Mouse (Mus musculus) embryonic facial prominence, embryonic 13.5 days (tissue): Measurements from ENCODE around the gene Rab37. TPM values are rescaled to one million over a fixed set of nuclear protein-coding genes. Genes with fewer than 3 reads are reported as not detected.

Experiments
- ATAC-seq: fragments of 200-750 bp; cut with Nextera tagmentation; 2 replicates; pipeline ENCODE4 v1.8.0; 2017; ENCODE audit warnings: low read depth; ENCODE audit not compliant: insufficient number of reproducible peaks, insufficient read depth, low FRiP score, low TSS enrichment
- H3K27ac ChIP-seq: fragments of 300-500 bp; sonication (generic); 2 replicates; pipeline ENCODE4 v1.5.1; 2015; ENCODE audit warnings: moderate library complexity, mild to moderate bottlenecking, inconsistent platforms
- H3K27me3 ChIP-seq: fragments of 300-500 bp; sonication (generic); 2 replicates; pipeline ENCODE4 v1.6.1; 2015; ENCODE audit warnings: mild to moderate bottlenecking, inconsistent platforms
- H3K36me3 ChIP-seq: fragments of 300-500 bp; sonication (generic); 2 replicates; pipeline ENCODE4 v1.6.1; 2015; ENCODE audit warnings: mild to moderate bottlenecking, inconsistent platforms
- H3K4me1 ChIP-seq: fragments of 300-500 bp; sonication (generic); 2 replicates; pipeline ENCODE4 v1.6.1; 2015; ENCODE audit warnings: inconsistent platforms
- H3K4me2 ChIP-seq: fragments of 300-500 bp; sonication (generic); 2 replicates; pipeline ENCODE4 v1.6.1; 2015; ENCODE audit warnings: moderate library complexity, mild to moderate bottlenecking, inconsistent platforms
- H3K4me3 ChIP-seq: fragments of 300-500 bp; sonication (generic); 2 replicates; pipeline ENCODE4 v1.5.1; 2015; ENCODE audit warnings: mild to moderate bottlenecking, inconsistent platforms
- H3K9ac ChIP-seq: fragments of 300-500 bp; sonication (generic); 2 replicates; pipeline ENCODE4 v1.6.1; 2015; ENCODE audit warnings: mild to moderate bottlenecking, inconsistent platforms
- H3K9me3 ChIP-seq: fragments of 300-500 bp; sonication (generic); 2 replicates; pipeline ENCODE4 v1.6.1; 2016; ENCODE audit warnings: inconsistent platforms
- WGBS: fragments of 180-500 bp; shearing (Covaris S2); methylation state at CpG from one replicate; pipeline ENCODE4 v1.1.7; 2015; ENCODE audit warnings: mixed read lengths; 5-methylcytosine and 5-hydroxymethylcytosine counted together
- polyA plus RNA-seq: library from polyadenylated mRNA; unstranded; fragments of >200 nt; fragmentation: Nextera tagmentation; extraction: Ambion mirVana; gene quantifications from 2 replicates; pipeline ENCODE4 v1.2.1, GENCODE M21; 2015

The Rab37 gene
- polyA plus RNA-seq, 1 experiment from 2014 or later: 0.98 TPM

DNA sequence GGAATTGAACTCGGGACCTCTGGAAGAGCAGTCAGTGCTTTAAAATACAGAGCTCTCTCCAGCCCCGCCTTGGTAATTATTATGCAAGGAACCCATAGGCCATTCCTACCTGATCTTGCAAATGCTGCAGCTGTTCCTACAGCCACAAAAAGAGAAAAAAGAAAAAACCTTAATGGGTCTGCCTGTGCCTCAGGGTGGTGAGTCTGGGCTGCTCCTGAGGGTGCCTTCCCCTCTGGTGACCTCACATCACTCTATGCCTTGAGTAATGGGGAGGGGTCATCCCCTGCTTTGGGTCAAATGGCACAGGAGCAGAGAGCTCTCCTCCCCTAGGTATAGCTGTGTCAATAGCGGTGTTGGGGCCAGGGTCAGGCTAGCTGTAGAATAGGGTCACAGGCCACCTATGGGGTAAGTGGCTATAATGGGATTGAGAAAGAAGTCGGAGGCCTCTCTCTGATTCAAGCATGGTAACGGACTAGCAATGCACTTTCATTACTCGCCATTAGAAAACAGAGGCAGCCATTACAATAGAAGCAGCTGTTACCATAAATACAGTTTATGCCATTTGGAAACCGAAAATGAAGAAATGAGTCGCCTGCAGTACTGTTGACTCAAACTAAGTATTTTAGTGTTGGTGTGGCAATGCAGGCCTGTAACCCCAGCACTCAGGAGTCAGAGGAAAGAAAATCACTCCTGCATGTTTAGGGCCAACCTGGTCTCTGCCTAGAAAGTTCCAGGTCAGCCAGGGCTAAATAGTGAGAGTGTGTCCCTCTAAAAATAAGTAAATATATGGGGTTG is 13.7 kb downstream of the Rab37 start:
- no peaks in the 10 kb centered on the region for H3K36me3 ChIP-seq
- H3K9me3 ChIP-seq: no peaks in the 10 kb centered on the region
- 57% methylated on average over 8 of the region's 8 CpGs for WGBS
- no peak overlapping the region for H3K27ac ChIP-seq
- H3K27me3 ChIP-seq: peaks cover 15% of the 10 kb centered on the region
- H3K9ac ChIP-seq: no peak overlapping the region
- no peak overlapping the region for H3K4me2 ChIP-seq
- ATAC-seq: no peak
- no peak overlapping the region for H3K4me3 ChIP-seq
- peaks cover 21% of the 10 kb centered on the region for H3K4me1 ChIP-seq

DNA sequence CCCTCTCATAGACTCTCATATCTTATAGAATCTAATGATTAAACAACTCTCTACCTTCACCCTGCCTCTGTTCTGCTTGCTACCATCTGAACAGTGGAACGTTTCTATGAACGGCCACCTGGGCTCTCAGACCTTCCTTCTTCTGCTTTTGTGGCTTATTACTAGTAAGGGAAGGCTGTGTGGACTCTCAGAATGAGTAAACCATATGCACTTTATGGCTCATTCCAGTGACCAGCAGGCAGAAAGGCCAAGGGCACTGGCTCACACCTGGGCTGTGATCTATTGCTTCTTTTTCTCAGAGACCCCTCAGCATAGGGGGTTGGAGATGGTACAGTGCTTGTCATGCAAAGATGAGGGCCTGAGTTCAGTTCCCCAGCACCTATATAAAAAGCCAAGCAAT is 15.4 kb downstream of the Rab37 start:
- peaks cover 10% of the 10 kb centered on the region for H3K27me3 ChIP-seq
- no peak overlapping the region for H3K9ac ChIP-seq
- 85% methylated on average over 2 of the region's 2 CpGs for WGBS
- peaks cover 12% of the 10 kb centered on the region for H3K4me1 ChIP-seq
- no peak overlapping the region for H3K27ac ChIP-seq
- no peaks in the 10 kb centered on the region for H3K36me3 ChIP-seq
- no peaks in the 10 kb centered on the region for H3K9me3 ChIP-seq
- no peak overlapping the region for H3K4me3 ChIP-seq
- no peak overlapping the region for H3K4me2 ChIP-seq
- ATAC-seq: no peak

DNA sequence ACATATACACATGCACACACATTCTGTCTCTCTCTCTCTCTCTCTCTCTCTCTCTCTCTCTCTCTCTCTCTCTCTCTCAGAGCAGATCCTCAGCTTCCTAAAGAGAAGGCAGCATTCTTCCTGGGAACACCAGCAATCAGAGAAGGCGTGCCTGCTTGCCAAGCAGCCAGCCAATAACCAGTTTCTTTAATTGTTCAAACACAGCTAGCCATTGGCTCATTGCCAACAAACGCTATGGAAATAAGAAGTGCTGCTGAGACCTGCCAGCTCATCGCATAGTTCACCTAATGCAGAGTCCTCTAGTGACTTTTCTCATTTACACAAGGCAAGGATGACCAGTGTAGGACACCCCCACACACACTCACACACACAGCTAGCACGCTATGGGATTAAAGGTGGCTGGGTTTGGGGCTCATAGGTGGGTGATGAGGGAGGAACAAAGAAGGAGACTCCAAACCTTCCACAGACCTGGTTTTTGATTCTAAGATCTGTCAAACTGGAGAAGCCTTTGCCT is 16.2 kb downstream of the Rab37 start:
- Histone ChIP-seq H3K9me3 (no peaks in the 10 kb centered on the region), H3K27ac (no peak overlapping the region), H3K4me2 (no peak overlapping the region), H3K9ac (no peak overlapping the region), H3K27me3 (peaks cover 8% of the 10 kb centered on the region; the same call in 1 of the 2 replicates), H3K4me3 (no peak overlapping the region), H3K4me1 (peaks cover 18% of the 10 kb centered on the region), H3K36me3 (no peaks in the 10 kb centered on the region)
- 50% methylated on average over 4 of the region's 4 CpGs for WGBS
- no peak for ATAC-seq

DNA sequence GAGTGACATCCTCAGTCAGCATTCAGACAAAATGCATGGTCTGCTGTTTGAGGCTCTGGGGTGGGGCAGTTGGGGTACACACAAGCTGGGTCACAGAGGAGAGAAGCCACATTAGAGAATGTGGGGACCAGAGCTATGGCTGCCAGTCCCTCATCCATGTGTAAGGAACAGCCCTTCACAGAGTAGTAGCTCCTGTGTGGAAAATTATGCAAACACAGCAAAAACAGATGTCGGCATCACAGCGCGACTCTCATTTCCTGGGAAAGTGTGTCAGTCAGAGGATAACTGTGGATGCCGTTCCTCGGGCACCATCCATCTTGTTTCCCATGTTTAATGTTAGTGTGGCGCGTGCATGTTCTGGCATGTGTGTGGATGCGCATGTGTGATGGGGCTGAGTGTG is 16.9 kb downstream of the Rab37 start:
- Histone ChIP-seq H3K4me1 (peaks cover 20% of the 10 kb centered on the region), H3K27ac (no peak overlapping the region), H3K9me3 (no peaks in the 10 kb centered on the region), H3K27me3 (0 out of 2 replicates have a peak, but pooled peaks cover 6% of the 10 kb centered on the region), H3K4me3 (no peak overlapping the region), H3K9ac (no peak overlapping the region), H3K4me2 (no peak overlapping the region), H3K36me3 (no peaks in the 10 kb centered on the region)
- 74% methylated on average over 8 of the region's 8 CpGs for WGBS
- ATAC-seq: no peak

DNA sequence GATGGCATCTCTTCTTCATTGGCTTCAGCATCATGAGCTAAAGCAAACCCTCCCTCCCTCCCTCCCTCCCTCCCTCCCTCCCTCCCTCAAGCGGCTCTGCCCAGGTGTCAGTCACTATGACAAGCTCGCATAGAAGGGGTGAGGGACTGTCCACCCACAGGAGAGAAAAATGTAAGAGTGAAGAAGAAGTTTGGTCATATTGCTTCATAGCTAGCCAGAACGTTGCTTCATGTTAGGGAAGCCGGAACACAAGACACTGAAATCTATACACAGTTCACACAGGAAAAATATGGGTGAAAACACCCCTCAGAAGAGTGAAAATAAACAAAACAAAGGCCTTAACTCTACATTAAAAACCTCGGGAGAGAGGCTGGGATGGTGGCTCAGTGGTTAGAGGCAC is 19.0 kb downstream of the Rab37 start:
- H3K36me3 ChIP-seq: no peaks in the 10 kb centered on the region
- no peak overlapping the region for H3K4me3 ChIP-seq
- no peak overlapping the region for H3K27ac ChIP-seq
- H3K4me2 ChIP-seq: no peak overlapping the region
- no peaks in the 10 kb centered on the region for H3K9me3 ChIP-seq
- H3K4me1 ChIP-seq: peaks cover 20% of the 10 kb centered on the region
- ATAC-seq: no peak
- 75% methylated on average over 4 of the region's 5 CpGs for WGBS
- 0 out of 2 replicates have a peak, but pooled peaks cover 6% of the 10 kb centered on the region for H3K27me3 ChIP-seq
- H3K9ac ChIP-seq: no peak overlapping the region

DNA sequence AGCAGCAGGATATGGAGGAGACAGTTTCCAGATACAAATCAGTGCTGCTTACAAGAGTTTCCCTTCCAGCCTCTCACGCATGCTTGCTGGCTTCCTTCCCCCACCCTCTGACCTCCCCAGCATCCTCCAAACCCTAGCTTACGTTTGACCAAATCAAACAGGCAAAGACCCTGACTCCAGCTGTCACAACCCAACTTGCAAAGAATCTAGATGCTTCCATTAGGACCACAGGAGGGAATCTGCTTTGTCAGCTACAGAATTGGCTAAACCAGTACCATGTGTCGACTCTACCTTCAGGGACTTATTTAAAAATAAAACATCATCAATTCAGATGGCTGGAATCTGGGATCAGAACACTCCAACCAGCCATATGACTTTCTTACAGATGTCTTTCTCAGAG is 21.0 kb downstream of the Rab37 start:
- Histone ChIP-seq H3K27me3 (0 out of 2 replicates have a peak, but pooled peaks cover 6% of the 10 kb centered on the region), H3K36me3 (no peaks in the 10 kb centered on the region), H3K27ac (no peak overlapping the region), H3K9me3 (no peaks in the 10 kb centered on the region), H3K4me3 (no peak overlapping the region), H3K4me1 (peaks cover 20% of the 10 kb centered on the region), H3K4me2 (no peak overlapping the region), H3K9ac (no peak overlapping the region)
- ATAC-seq: no peak
- 20% methylated on average over 3 of the region's 3 CpGs for WGBS

DNA sequence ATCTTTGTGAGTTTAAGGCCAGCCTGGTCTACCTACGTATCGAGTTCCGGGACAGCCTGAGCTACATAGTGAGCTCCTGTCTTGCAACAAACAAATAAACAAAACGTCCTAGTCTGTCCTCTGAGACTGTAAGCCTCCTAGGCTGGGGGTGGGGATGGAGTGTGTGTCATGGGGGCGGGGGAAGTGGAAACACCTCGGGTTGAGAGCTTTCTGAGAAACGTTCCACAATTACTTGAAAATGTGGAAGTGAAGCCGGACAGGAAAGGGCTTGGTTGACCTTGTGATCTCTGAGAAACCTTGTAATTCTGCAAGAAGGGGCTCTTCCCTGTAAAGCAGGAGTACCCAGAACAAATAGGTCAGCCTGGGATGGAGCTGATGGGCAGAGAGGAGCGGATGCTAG is 28.2 kb downstream of the Rab37 start:
- WGBS: 57% methylated on average over 9 of the region's 9 CpGs
- no peak for ATAC-seq
- H3K4me3 ChIP-seq: no peak overlapping the region
- no peak overlapping the region for H3K9ac ChIP-seq
- no peaks in the 10 kb centered on the region for H3K36me3 ChIP-seq
- H3K9me3 ChIP-seq: no peaks in the 10 kb centered on the region
- H3K27me3 ChIP-seq: no peaks in the 10 kb centered on the region
- H3K4me1 ChIP-seq: no peaks in the 10 kb centered on the region
- H3K27ac ChIP-seq: no peak overlapping the region
- no peak overlapping the region for H3K4me2 ChIP-seq

DNA sequence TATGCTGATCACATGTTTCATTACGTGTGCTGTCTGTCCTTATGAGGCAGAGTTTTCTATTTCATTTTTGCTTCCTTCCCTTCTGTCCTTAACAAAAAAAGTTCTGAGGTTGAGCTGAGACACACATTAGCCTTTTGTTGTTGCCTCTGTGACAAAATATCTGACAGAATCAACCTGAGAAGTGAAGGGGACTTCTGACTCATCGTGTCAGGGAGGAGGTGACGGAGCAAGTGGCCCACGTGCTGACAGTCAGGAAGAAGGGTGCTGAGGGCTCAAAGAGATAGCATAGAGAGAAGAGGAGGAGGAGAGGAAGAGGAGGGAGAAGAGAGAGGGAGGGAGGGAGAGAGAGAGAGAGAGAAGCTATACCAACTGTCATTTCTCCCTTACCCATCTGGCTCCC is 37.3 kb downstream of the Rab37 start:
- Histone ChIP-seq H3K27ac (no peak overlapping the region), H3K4me3 (no peak overlapping the region)

DNA sequence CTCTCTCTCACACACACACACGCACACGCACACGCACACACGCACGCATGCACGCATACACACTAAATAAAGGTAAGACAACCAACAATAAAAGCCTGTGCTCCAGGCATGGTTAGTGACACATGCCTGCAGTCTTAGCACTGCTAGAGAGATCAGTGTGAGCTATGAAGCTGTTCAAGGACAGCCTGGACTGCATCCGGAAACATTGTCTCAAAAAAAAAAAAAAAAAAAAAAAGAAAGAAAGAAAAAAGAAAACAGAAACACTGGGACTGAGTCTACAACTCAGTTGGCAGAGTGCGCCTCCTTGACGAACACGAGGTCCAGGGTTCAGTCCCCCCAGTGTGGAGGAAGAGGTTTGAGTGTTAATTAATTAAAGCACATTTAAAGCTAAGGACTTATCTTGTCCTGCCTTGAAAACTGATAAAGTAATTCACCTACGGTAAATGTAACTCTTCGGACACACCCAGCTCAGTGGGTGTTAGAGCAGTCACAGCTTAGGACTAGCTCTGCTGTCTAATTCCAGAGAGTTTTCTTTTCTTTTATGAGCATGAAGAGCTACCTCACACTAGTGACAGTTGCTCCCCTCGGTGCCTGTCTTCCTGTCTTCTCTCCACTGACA is 38.4 kb downstream of the Rab37 start:
- no peak for ATAC-seq
- no peak overlapping the region for H3K4me2 ChIP-seq
- no peaks in the 10 kb centered on the region for H3K9me3 ChIP-seq
- no peaks in the 10 kb centered on the region for H3K36me3 ChIP-seq
- H3K4me1 ChIP-seq: no peaks in the 10 kb centered on the region
- H3K9ac ChIP-seq: no peak overlapping the region
- H3K4me3 ChIP-seq: no peak overlapping the region
- WGBS: 91% methylated on average over 13 of the region's 13 CpGs
- no peaks in the 10 kb centered on the region for H3K27me3 ChIP-seq
- no peak overlapping the region for H3K27ac ChIP-seq

More for the DNA sequence above, 37.3 kb downstream of the Rab37 start:
- no peaks in the 10 kb centered on the region for H3K27me3 ChIP-seq
- no peaks in the 10 kb centered on the region for H3K4me1 ChIP-seq
- no peak overlapping the region for H3K4me2 ChIP-seq
- H3K36me3 ChIP-seq: no peaks in the 10 kb centered on the region
- H3K9me3 ChIP-seq: no peaks in the 10 kb centered on the region
- 82% methylated on average over 4 of the region's 4 CpGs for WGBS
- no peak for ATAC-seq
- no peak overlapping the region for H3K9ac ChIP-seq

DNA sequence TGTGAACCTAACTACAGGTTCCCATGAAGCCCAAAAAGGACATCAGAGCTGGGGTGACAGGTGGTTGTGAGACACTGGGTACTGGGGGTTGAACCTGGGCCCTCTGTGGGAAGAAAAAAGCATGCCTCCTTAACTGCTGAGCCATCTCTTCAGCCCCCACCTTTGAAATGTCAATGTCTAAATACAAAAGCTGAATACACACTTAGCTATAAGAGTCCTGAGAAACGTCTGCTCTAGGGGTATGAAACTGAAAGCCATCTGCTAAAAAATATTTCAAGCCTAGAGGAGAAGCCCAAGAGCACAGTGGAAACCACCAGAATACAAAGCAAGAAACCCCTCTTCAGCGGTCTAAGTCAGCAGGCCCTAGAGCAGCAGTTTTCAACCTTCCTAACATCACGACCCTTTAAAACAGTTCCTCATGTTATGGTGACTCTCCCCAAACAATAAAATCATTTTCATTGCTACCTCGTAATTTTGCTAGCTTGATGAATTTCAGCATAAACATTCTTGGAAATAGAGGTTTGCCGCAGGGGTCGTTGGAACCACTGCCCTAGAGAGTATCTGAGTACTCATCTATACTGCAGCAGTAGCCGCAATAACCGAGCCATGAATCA is 40.6 kb downstream of the Rab37 start:
- Histone ChIP-seq H3K9me3 (no peaks in the 10 kb centered on the region), H3K4me2 (no peak overlapping the region), H3K36me3 (no peaks in the 10 kb centered on the region), H3K4me1 (no peaks in the 10 kb centered on the region), H3K27me3 (no peaks in the 10 kb centered on the region), H3K4me3 (no peak overlapping the region), H3K27ac (no peak overlapping the region), H3K9ac (no peak overlapping the region)
- no peak for ATAC-seq
- WGBS: 81% methylated on average over 8 of the region's 8 CpGs

DNA sequence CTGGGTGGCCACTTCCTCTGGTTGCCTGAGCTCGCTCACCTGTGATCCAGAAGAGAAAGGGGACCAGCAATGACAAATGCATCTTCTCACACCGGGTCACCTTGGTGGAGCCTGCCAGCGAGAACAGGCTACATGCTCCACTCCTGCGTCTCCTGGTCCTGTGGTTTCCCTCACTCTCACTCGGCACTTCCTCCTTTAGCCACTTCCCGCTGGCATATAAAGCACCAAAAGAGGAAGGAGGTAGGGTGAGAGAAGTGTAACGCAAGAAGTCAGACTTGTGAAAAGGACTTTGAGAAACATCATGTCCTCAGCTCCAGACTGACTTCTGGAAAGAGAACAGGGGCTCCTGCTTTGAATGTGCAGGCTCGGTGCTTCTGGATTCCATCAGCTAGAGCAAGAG is 42.6 kb downstream of the Rab37 start, which contains the start of gene Cd300lf:
Gene Cd300lf, minus strand, starts transcription at position 193 of the 400 bp plus-strand sequence.
- Histone ChIP-seq H3K36me3 (no peaks in the 10 kb centered on the region), H3K4me3 (no peak within 1 kb of the TSS), H3K27me3 (no peaks in the 10 kb centered on the region), H3K4me1 (no peaks in the 10 kb centered on the region), H3K27ac (no peak within 1 kb of the TSS), H3K4me2 (no peak within 1 kb of the TSS), H3K9ac (no peak within 1 kb of the TSS), H3K9me3 (no peaks in the 10 kb centered on the region)
- WGBS: 83% methylated on average over 8 of the region's 8 CpGs
- no peak for ATAC-seq
